Mouse (Mus musculus): ENCODE measurements at regions not wholly inside any gene's neighbourhood (a gene's known extent, or its start where the extent isn't known, plus 50 kb on each side); places are given as distances from the start of the nearest gene placed in this dataset.

DNA sequence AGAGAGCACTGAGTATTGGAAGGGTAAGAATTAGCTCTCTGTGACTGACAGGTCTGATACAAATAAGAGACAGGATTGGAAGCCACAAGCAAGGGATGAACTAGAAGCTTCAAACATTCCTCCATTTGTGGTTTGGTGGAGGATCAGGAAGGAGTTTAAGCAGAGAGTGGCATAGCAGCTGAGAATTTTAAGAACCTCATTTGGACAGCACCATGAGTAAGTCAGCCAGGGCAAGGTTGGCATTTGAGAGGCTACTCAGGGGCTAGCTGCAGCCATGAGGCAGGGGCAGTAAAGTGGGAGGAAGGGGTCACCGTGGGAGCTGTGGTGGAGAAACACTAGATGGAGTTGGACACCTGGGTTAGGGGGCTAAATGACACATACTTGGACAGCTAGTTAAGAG is 56.2 kb upstream of the Kif2a start:
- DNase-seq (ENCODE audit: low read depth) = no peak

DNA sequence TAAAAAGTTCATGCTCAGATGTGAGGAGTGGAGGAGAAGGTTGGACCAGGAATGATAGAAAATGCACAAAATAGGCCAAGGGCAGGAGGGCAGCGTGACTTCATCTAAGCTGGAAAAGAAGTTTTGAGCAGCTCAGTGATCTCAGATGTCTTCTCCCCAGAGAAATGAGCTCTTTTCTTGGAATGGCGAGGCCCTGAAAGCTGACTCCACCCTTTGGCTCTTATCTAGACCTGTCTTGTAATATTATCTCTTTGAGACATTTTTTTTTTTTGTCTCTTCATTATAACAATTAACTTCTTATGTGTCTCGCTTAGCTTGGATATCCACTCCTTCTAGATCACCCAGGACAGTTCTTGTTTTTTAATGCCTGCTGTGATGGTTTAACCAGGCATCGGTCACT is 53.0 kb upstream of the Kif2a start:
- DNase-seq (ENCODE audit: low read depth) = no peak

DNA sequence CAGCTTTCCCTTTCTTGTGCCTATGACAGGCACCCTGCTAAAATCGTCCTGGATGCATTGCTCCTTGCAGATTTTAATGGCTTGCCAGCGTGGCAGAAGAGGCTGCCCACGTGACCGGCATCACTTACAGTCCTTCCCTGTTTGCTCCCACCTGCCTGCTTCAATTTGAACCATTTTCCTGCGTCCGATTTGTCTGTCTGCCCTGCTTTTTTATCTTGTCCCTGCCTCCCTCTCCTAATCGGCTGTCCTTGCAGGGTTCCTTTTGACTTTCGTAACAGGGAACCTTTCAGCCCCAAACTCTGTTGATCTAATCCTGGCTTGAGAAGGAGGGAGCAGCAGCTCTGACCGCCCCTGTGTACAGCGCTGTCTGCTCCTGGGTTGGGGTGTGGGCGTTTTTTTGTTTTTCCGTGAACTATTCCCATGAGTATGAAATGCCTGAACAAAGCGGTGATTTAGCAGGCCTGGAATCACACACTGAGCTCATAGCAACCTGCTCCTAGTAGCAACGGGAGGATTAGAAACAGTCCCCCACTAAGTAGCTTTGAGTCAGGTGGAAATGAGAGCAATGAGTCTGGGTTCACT is 51.2 kb upstream of the Kif2a start:
- DNase-seq (ENCODE audit: low read depth) = no peak

DNA sequence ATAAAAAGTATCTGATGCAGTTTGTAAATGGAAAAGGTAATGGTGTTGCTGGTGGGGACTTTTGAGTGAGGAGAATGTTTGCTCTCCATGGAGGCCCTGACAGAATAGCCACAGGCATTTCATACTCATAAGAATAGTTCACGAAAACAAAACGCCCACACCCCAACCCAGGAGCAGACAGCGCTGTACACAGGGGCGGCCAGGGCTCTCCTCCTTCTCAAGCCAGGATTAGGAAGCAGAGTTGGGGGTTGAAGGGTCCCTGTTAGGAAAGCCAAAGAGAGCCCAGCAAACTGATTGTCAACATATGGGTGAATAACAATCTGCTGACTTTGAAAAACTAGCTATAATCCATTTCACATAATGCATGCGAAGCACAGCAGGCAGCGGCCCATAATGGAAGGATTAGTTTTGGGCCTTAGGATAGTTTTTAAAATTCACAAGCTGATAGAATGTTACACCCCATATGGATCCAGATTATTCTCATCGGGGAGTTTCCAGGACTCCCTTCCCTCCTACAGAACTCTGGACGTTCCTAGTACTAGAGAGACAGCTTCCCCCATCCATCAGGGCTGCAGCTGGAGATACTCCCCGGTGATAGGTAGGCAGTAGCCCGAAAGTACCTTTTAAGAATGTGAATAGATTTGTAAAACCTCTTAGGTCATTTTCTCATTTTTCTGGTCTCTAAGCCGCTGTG is 50.6 kb upstream of the Kif2a start:
- DNase-seq (ENCODE audit: low read depth) = no peak

Measured in induced T-regulatory cell, adult 2 months (primary cell).